Mouse (Mus musculus): ENCODE measurements around the gene Rhbdd3.

DNA sequence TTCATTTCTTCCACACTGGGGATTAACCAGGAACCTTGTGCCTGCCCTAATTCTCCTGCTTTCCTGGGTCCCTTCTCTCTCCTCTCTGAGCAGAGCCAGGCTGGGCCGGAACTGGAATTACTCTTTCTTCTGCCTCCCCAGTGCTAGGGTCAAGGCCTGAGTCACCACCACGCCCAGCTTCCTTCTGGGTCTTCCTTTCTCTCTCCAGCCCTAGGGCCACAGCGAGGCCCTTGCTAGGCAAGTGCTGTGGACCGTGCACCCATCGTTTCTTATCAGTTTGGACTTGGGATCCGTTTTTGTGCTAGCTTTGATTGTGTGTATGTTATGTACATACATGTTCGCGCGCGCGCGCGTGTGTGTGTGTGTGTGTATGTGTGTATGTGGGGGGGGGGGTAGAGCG lies 44.6 kb upstream of the Rhbdd3 start:
- TF ChIP-seq CTCF (IDR thresholded peaks at IDR 0.05) (no peak), EP300 (IDR thresholded peaks at IDR 0.05; ENCODE audit: insufficient read depth, low read depth, low read length) (no peak), POLR2A (IDR thresholded peaks at IDR 0.05; ENCODE audit: insufficient read depth, low read depth, low read length) (no peak)

Data from heart, adult 2 months (tissue).